Mouse (Mus musculus) lung, adult 2 months (tissue): ENCODE data around the gene Alg12.

ENCODE experiments used
- CTCF ChIP-seq: fragments of 200-500 bp; IDR thresholded peaks from 2 replicates; pipeline ENCODE4 v1.5.1; 2011; ENCODE audit warnings: mild to moderate bottlenecking, low read length, control low read depth; ENCODE audit not compliant: insufficient read depth
- POLR2A ChIP-seq: fragments of 200-500 bp; IDR thresholded peaks from 2 replicates; pipeline ENCODE4 v1.6.1; 2011; ENCODE audit warnings: low read depth, mild to moderate bottlenecking, control low read depth, low read length, borderline replicate concordance; ENCODE audit errors: extremely low read depth

GRCm38 (mm10) chr15:88814411-88815047 is 4.6 kb downstream of the Alg12 start:
- TF ChIP-seq CTCF (no peak), POLR2A (no peak)
